ENCODE assay signal across 9 mouse cellular contexts in genomic region chr8:12030363-12031116, GRCm38 (mm10).
DNase-seq lines count a peak whose midpoint lies in the region; ATAC-seq lines count a peak whose summit lies in the region.
"Had no signal": no experiment of that assay in that cellular context is flagged by ENCODE, and none has a peak within 500 bp of the region (broad histone marks: within the 10 kb centered on the region; RNA-seq: fewer than 3 reads in every experiment).

No protein-coding gene starts in this region.

- peak; percentile 69 for DNase-seq in left cerebral cortex, postnatal 4 days
- no peak for DNase-seq in left cerebral cortex, postnatal 14 days (ENCODE audit: low spot score in 2 of 2)
- peak; percentile 36 to 41 for DNase-seq in cerebellum, postnatal 25 days
- no peak for DNase-seq in frontal cortex, postnatal 14 days (ENCODE audit: low spot score in 2 of 2)
- DNase-seq in heart, postnatal 10 days, result no peak
- DNase-seq: heart, adult 11 months had no signal

- intact Hi-C loops in left cerebral cortex, postnatal 4 days (cut with DNase I), result no loop called here
- intact Hi-C loops in left cerebral cortex, postnatal 14 days (cut with DNase I), result no loop called here
- intact Hi-C loops in heart, postnatal 10 days (cut with DNase I), result no loop called here

- peak overlapping the region; percentile 42 for H3K4me2 ChIP-seq in hindbrain, embryonic 16.5 days (ENCODE audit: low read length)
- H3K4me2 ChIP-seq in neural tube, embryonic 14.5 days (ENCODE audit: low read depth, low read length), result 0 out of 2 replicates have a peak overlapping the region, but pooled peaks have one; percentile 19
- H3K4me2 ChIP-seq: liver, embryonic 11.5 days had no signal

- no peak overlapping the region for H3K4me3 ChIP-seq in hindbrain, embryonic 16.5 days (ENCODE audit: low read length)
- H3K4me3 ChIP-seq in neural tube, embryonic 14.5 days (ENCODE audit: low read depth, low read length), result no peak overlapping the region

- 0 out of 2 replicates have a peak overlapping the region, but pooled peaks have one; percentile 6 for H3K27ac ChIP-seq in hindbrain, embryonic 16.5 days (ENCODE audit: low read depth, low read length)
- no peak overlapping the region for H3K27ac ChIP-seq in neural tube, embryonic 14.5 days (ENCODE audit: low read depth, low read length)

- 23% methylated on average over 22 of the region's 22 CpGs for WGBS in hindbrain, embryonic 16.5 days
- 29% methylated on average over 22 of the region's 22 CpGs for WGBS in neural tube, embryonic 14.5 days

- H3K4me1 ChIP-seq in hindbrain, embryonic 16.5 days (ENCODE audit: control insufficient read depth, insufficient read depth, low read depth, low read length), result peaks cover 13% of the 10 kb centered on the region
- H3K4me1 ChIP-seq in neural tube, embryonic 14.5 days (ENCODE audit: control insufficient read depth, insufficient read depth, low read length), result peaks cover 12% of the 10 kb centered on the region; the same call in 1 of the 2 replicates

- no peaks in the 10 kb centered on the region for H3K36me3 ChIP-seq in hindbrain, embryonic 16.5 days (ENCODE audit: control insufficient read depth, insufficient read depth, low read length)
- H3K36me3 ChIP-seq in neural tube, embryonic 14.5 days (ENCODE audit: control insufficient read depth, insufficient read depth, low read length), result no peaks in the 10 kb centered on the region

- ATAC-seq in hindbrain, embryonic 16.5 days, result peak; percentile 90
- ATAC-seq in neural tube, embryonic 14.5 days (ENCODE audit: low read depth), result peak; percentile 93

- peaks cover 8% of the 10 kb centered on the region for H3K27me3 ChIP-seq in hindbrain, embryonic 16.5 days (replicated peaks; ENCODE audit: control insufficient read depth, insufficient read depth, low read length)
- H3K27me3 ChIP-seq in neural tube, embryonic 14.5 days (ENCODE audit: control insufficient read depth, insufficient read depth, low read length), result peaks cover 5% of the 10 kb centered on the region

- no peak overlapping the region for H3K9ac ChIP-seq in hindbrain, embryonic 16.5 days (ENCODE audit: low read depth, low read length)
- H3K9ac ChIP-seq in neural tube, embryonic 14.5 days (replicated peaks; ENCODE audit: low read depth, low read length), result no peak overlapping the region

- no peaks in the 10 kb centered on the region for H3K9me3 ChIP-seq in hindbrain, embryonic 16.5 days (ENCODE audit: control insufficient read depth, low read length)
- no peaks in the 10 kb centered on the region for H3K9me3 ChIP-seq in neural tube, embryonic 14.5 days (ENCODE audit: control insufficient read depth, low read length)

Comparison
In these comparisons a context has a peak if more than half of its experiments do, and no peak if none do; other contexts are left out.
1. DNase-seq: peak in left cerebral cortex, postnatal 4 days (single experiment) and cerebellum, postnatal 25 days (2 of 2); none in left cerebral cortex, postnatal 14 days (0 of 2), frontal cortex, postnatal 14 days (0 of 2) and heart, postnatal 10 days (0 of 2).